Mouse (Mus musculus) neutrophil, adult 65 days (primary cell): ENCODE results near the gene Abcg1. TPM values are rescaled to one million over a fixed set of nuclear protein-coding genes. Genes with fewer than 3 reads are reported as not detected.

Experiments used
- total RNA-seq: library from RNA; stranded (reverse); gene quantifications from 2 replicates; pipeline ENCODE4 v1.2.4, GENCODE M21; 2023

Gene Abcg1
- 64.8 and 82.2 TPM in 2 replicates for total RNA-seq

DNA sequence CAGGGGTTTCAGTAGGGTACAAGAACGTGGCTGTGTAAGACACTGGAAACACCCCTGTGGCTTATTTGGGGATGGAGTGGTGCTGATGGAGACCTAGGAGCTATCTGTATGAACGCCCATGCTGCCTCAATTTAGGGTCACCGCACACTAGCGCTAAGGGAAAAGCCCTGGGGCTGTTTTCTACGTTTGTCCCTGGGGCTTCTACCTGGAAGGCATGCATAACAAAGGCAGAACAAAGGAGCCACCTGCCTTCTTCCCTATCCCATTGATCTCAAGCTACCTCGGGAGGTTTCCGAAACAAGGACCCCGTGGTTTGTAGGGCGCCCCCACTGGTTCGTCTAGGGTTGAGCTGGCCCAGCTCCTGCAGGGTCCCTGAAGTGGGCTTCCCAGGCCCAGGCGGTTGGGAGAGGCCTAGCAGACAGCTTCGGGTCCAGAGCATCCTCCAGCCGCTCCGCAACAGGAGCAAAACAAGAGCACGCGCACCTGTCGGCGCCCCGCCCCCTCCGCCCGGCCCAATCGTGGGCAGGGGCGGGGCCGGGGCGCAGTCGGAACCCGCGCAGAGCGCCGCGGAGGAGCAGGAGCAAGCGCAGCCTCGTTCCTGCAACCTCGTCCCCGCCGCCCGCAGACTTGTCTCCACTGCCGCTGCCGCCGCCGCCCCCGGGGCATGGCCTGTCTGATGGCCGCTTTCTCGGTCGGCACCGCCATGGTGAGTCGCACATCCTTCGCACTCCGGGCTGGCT, at the start of gene Abcg1:
Gene Abcg1 (plus strand): TSS at position 525 of the 740 bp plus-strand sequence.

DNA sequence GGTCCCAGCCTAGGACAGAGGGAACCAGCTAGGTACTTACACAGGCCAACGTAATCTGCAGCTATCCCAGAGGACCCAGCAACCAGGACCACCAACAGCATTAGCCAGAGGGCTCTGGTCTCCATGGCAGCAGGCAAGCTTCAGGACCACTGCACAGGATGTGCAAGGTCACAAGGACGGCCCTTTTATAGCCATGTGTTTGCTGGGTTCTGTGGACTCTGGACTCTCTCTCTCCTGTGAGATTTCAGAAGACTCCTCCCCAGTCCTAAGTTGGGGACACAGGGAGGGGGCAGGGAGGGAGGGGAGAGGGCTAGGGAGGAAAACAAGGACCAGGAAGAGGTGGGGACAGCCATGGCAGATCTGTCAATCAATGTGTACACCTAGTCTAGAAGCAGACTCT, 72.0 kb downstream of the Abcg1 start, which contains the start of gene Tff3:
Gene Tff3 (minus strand): TSS at position 195 of the 400 bp plus-strand sequence.

DNA sequence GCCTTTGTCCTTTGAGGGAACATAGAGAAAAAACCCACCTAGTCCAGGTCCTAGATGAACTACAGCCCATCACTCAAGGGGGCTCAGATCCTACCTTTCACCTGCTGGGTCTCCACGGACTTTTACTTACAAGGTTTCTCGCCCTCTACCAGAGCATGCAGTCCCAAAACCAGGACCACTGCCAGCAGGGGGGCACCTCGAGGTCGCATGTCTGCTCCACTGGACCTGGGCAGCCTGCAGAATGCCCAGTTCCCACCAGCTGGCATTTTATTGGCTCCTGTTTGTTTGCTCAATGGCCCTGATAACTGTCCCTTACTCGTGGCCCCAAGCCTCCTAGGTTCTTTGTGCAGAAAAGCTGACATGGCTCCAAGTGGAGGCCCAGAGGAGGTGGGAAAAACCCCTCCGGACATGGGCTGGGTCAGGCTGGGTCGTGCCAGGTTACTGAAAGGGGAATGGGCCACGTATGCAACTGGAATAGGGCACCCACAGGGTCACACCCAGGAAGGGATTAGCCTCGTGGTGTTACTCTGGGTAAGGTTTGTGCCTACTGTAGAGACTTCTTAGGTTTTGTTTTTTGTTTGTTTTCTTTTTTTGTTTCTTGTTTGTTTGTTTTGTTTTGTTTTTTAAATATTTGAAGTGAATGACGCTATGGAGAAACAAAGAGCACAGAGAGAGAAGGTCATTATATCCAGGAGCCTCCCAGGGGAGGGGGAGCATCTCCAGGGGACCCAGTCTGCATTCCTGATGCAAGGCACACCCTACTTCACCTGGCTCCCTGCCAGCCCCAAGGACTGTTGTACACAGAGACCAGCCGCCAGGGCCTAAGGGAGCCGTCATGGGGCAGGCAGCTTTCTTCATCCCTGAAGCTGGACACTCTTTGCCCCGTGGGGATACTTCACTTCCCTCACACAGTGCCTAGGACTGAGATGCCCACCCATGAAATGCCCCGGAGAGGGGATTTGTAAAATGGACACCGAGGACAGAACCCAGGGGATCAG, 86.9 kb downstream of the Abcg1 start, which contains the start of gene Tff2:
Gene Tff2 (minus strand): TSS at position 243 of the 998 bp plus-strand sequence.

DNA sequence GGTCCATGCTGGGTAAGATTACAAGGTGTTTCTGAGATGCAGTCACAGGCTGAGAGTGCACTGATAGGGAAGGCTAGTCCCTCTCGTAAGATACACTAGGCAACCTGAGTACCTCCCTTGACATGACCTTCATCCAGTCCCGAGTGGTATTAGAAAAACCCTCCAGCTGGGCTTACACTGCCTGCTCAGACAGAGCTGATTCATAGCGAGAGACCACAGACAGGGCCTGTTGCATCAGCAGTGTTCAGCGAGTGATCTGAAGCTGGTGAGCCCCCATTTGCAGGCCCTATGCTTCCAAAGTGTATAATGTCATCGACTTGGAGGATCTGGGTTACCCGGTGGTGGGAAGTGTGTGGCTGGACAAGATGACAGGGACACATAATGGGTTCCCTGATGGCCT, 107.7 kb downstream of the Abcg1 start, which contains the start of gene Tff1:
Gene Tff1 (minus strand): TSS at position 151 of the 400 bp plus-strand sequence.

Other genes with a start within 250 kb of the Abcg1 start
- not detected in 2 replicates for gene Glp1r, start 155.9 kb upstream of the Abcg1 start, total RNA-seq
- gene Umodl1, start 103.0 kb upstream of the Abcg1 start, total RNA-seq: not detected in 2 replicates
- not detected in 2 replicates for gene Tff3, start 72.0 kb downstream of the Abcg1 start, total RNA-seq
- gene Tff2, start 86.6 kb downstream of the Abcg1 start, total RNA-seq: not detected in 2 replicates
- gene Tff1, start 107.6 kb downstream of the Abcg1 start, total RNA-seq: not detected in 2 replicates
- 1.7 and 2.9 TPM in 2 replicates for gene Tmprss3, start 141.3 kb downstream of the Abcg1 start, total RNA-seq
- 4.2 and 5.4 TPM in 2 replicates for gene Ubash3a, start 150.2 kb downstream of the Abcg1 start, total RNA-seq
- 3.3 and 3.4 TPM in 2 replicates for gene Rsph1, start 219.7 kb downstream of the Abcg1 start, total RNA-seq
- gene Slc37a1, start 229.1 kb downstream of the Abcg1 start, total RNA-seq: 28.5 and 37.9 TPM in 2 replicates